In genomic region chr9:95665835-95666234, GRCm38 (mm10) we compare ENCODE assay signal across 18 mouse cellular contexts. TPM values are rescaled to one million over a fixed set of nuclear protein-coding genes. Genes with fewer than 3 reads are reported as not detected.
DNase-seq lines count a peak whose midpoint lies in the region; ATAC-seq and TF ChIP-seq lines count a peak whose summit lies in the region.
"Had no signal": no experiment of that assay in that cellular context is flagged by ENCODE, and none has a peak within 500 bp of the region (broad histone marks: within the 10 kb centered on the region; RNA-seq: fewer than 3 reads in every experiment).

No protein-coding gene starts in this region.

- 83% methylated on average over 6 of the region's 6 CpGs for WGBS in heart, embryonic 12.5 days
- 56% methylated on average over 6 of the region's 6 CpGs for WGBS in lung, embryonic 14.5 days
- WGBS in hindbrain, embryonic 10.5 days: 89% methylated on average over 6 of the region's 6 CpGs

- no peaks in the 10 kb centered on the region for H3K36me3 ChIP-seq in heart, embryonic 12.5 days
- H3K36me3 ChIP-seq in lung, embryonic 14.5 days (ENCODE audit: insufficient read depth): no peaks in the 10 kb centered on the region
- no peaks in the 10 kb centered on the region; the same call in 1 of the 2 replicates for H3K36me3 ChIP-seq in hindbrain, embryonic 10.5 days
- H3K36me3 ChIP-seq: embryonic facial prominence, embryonic 13.5 days; hindbrain, embryonic 13.5 days had no signal

- H3K9ac ChIP-seq in heart, embryonic 12.5 days: no peak overlapping the region
- H3K9ac ChIP-seq in lung, embryonic 14.5 days: no peak overlapping the region
- H3K9ac ChIP-seq: embryonic facial prominence, embryonic 13.5 days; hindbrain, embryonic 13.5 days; liver, embryonic 12.5 days had no signal

- TF ChIP-seq CTCF in lung, embryonic 14.5 days (IDR thresholded peaks at IDR 0.05; ENCODE audit: low read depth): no peak

- no peaks in the 10 kb centered on the region; the same call in 1 of the 2 replicates for H3K9me3 ChIP-seq in heart, embryonic 12.5 days (replicated peaks)
- H3K9me3 ChIP-seq in lung, embryonic 14.5 days (ENCODE audit: low read depth, low read length): no peaks in the 10 kb centered on the region
- H3K9me3 ChIP-seq in hindbrain, embryonic 10.5 days: no peaks in the 10 kb centered on the region
- H3K9me3 ChIP-seq: embryonic facial prominence, embryonic 13.5 days; hindbrain, embryonic 13.5 days; liver, embryonic 12.5 days had no signal

- no peaks in the 10 kb centered on the region for H3K27me3 ChIP-seq in heart, embryonic 12.5 days (replicated peaks)
- H3K27me3 ChIP-seq in lung, embryonic 14.5 days (ENCODE audit: insufficient read depth, low read length): no peaks in the 10 kb centered on the region
- no peaks in the 10 kb centered on the region for H3K27me3 ChIP-seq in hindbrain, embryonic 10.5 days (ENCODE audit: insufficient read depth, poor library complexity, severe bottlenecking)
- H3K27me3 ChIP-seq: embryonic facial prominence, embryonic 13.5 days; hindbrain, embryonic 13.5 days; liver, embryonic 12.5 days had no signal

- no peak for ATAC-seq in heart, embryonic 12.5 days (ENCODE audit: insufficient number of reproducible peaks, low FRiP score)
- ATAC-seq in lung, embryonic 14.5 days (ENCODE audit: insufficient read depth): peak; percentile 89
- ATAC-seq: liver, embryonic 12.5 days had no signal

- no peak overlapping the region for H3K4me3 ChIP-seq in heart, embryonic 12.5 days
- H3K4me3 ChIP-seq in lung, embryonic 14.5 days (ENCODE audit: low read depth, low read length): no peak overlapping the region
- no peak overlapping the region for H3K4me3 ChIP-seq in hindbrain, embryonic 10.5 days
- H3K4me3 ChIP-seq: embryonic facial prominence, embryonic 13.5 days; hindbrain, embryonic 13.5 days; liver, embryonic 12.5 days had no signal

- H3K4me1 ChIP-seq in heart, embryonic 12.5 days (replicated peaks): peaks cover 5% of the 10 kb centered on the region
- 0 out of 2 replicates have a peak, but pooled peaks cover 6% of the 10 kb centered on the region for H3K4me1 ChIP-seq in lung, embryonic 14.5 days (ENCODE audit: insufficient read depth)
- H3K4me1 ChIP-seq in hindbrain, embryonic 10.5 days (replicated peaks): peaks cover 8% of the 10 kb centered on the region; the same call in 1 of the 2 replicates
- H3K4me1 ChIP-seq: liver, embryonic 12.5 days had no signal

- no peak overlapping the region for H3K27ac ChIP-seq in heart, embryonic 12.5 days (ENCODE audit: poor library complexity, severe bottlenecking)
- no peak overlapping the region for H3K27ac ChIP-seq in lung, embryonic 14.5 days (ENCODE audit: low read depth)
- no peak overlapping the region for H3K27ac ChIP-seq in hindbrain, embryonic 10.5 days
- H3K27ac ChIP-seq: embryonic facial prominence, embryonic 13.5 days; hindbrain, embryonic 13.5 days; liver, embryonic 12.5 days had no signal

- DNase-seq in heart, adult 8-10 months (ENCODE audit: low spot score): peak; percentile 55
- DNase-seq in heart, adult 9 months (ENCODE audit: low spot score in 2 of 2): peak; percentile 51 to 67
- DNase-seq in lung, embryonic 14.5 days: peak; percentile 84
- DNase-seq in lung, postnatal 36 days: peak; percentile 52
- DNase-seq in retina, postnatal 1 day: no peak
- no peak for DNase-seq in hindbrain, embryonic 10.5 days (ENCODE audit: low spot score)
- DNase-seq: adrenal gland, adult 2 months; cerebellum, postnatal 14 days; gastrocnemius, postnatal 14 days; kidney, adult 8-10 months; kidney, postnatal 25 days; right cerebral cortex, adult 18-20 months; thymus, postnatal 14 days had no signal

- H3K4me2 ChIP-seq in heart, embryonic 12.5 days: no peak overlapping the region
- no peak overlapping the region for H3K4me2 ChIP-seq in lung, embryonic 14.5 days
- H3K4me2 ChIP-seq: embryonic facial prominence, embryonic 13.5 days; hindbrain, embryonic 13.5 days; liver, embryonic 12.5 days; midbrain, embryonic 11.5 days had no signal

RNA-seq across cellular contexts. Expression of gene Pcolce2, which starts 28.4 kb away (rescaled TPM):
- 10 to 100 TPM; 22.1 to 29.5 (median 26.8) TPM for total RNA-seq in heart, adult 8-10 months (2022)
- polyA plus RNA-seq in heart, embryonic 12.5 days (2016; fragmentation: Nextera tagmentation; extraction: Ambion mirVana): 0.24 and 0.42 TPM in 2 replicates
- 7.1 TPM in 2 replicates for polyA plus RNA-seq in lung, embryonic 14.5 days (2014; fragmentation: Nextera tagmentation; extraction: Ambion mirVana)
- polyA plus RNA-seq in hindbrain, embryonic 10.5 days (2016; fragmentation: Nextera tagmentation; extraction: Ambion mirVana): 1.6 and 2.8 TPM in 2 replicates

Comparison
In these comparisons a context has a peak if more than half of its experiments do, and no peak if none do; other contexts are left out.
1. DNase-seq: peak in heart, adult 8-10 months (single experiment), heart, adult 9 months (2 of 2), lung, embryonic 14.5 days (single experiment) and lung, postnatal 36 days (single experiment); none in retina, postnatal 1 day (single experiment) and hindbrain, embryonic 10.5 days (single experiment).